Mouse (Mus musculus): Measurements from ENCODE around the gene Ppp1ca. TPM values are rescaled to one million over a fixed set of nuclear protein-coding genes. Genes with fewer than 3 reads are reported as not detected.

The Ppp1ca gene
- total and polyA plus RNA-seq, 3 experiments: 270 to 673 (median 565) TPM

DNA sequence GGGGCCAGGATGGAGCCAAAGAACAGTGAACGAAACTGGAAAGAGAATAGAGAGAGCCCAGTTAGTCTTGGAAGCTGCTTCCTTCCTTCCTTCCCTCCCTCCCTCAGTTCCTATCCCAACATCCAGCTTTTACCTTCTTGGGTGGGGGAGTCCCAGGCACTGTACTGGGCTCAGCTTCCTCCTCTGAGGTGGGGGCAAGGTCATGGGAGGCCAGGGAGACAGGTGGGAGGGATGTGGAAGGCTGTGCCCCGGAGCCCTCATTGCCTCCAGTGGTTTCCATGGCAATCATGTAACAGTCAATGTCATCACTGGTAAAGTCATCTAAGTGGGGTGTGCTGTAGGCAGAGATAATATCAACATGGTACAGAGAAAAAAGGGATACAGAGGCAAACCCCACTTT is 4.2 kb downstream of the Ppp1ca start:
- ATAC-seq (ENCODE audit: extremely low read depth, insufficient number of reproducible peaks, low FRiP score, poor library complexity, severe bottlenecking) (no peak), DNase-seq (ENCODE audit: low spot score) (no peak)
- peaks cover 81% of the 10 kb centered on the region for H3K36me3 ChIP-seq (replicated peaks)
- H3K27me3 ChIP-seq (ENCODE audit: insufficient read depth, low read length): no peaks in the 10 kb centered on the region
- H3K4me1 ChIP-seq (ENCODE audit: insufficient read depth, low read depth, low read length): peaks cover 88% of the 10 kb centered on the region
- TF ChIP-seq GATA1 (IDR thresholded peaks at IDR 0.05; ENCODE audit: borderline replicate concordance, low read length) (no peak), CTCF (IDR thresholded peaks at IDR 0.05; ENCODE audit: low read depth, low read length) (no peak), TAL1 (conservative IDR thresholded peaks at IDR 0.05; ENCODE audit: low read depth, low read length) (no peak), POLR2AphosphoS5 (IDR thresholded peaks at IDR 0.05; ENCODE audit: insufficient replicate concordance, low read depth, low read length) (no peak), GATA2 (IDR thresholded peaks at IDR 0.05; ENCODE audit: borderline replicate concordance, low read depth, low read length) (no peak)
- H3K4me3 ChIP-seq (ENCODE audit: low read depth, low read length): no peak overlapping the region
- H3K9me3 ChIP-seq (replicated peaks): no peaks in the 10 kb centered on the region

DNA sequence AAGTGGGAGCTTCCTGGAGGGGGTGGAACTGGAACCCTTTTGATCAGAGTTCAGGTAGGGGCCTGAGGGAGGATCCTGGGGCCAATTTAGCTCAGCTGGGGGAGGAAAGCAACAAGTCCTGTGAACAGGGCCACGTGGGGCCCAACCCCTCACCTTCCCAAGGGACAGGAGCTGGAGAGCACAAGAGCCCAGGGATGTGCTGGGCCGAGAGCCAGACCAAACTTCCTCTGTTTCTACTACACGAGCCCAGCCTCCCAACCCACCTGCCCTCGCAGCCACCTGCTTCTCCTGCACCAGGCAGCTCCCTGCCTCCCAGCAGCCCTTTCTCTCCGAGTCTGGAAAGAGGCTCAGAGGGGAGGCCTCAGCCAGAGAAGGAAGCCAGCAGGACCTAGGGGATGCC is 4.7 kb downstream of the Ppp1ca start:
- no peaks in the 10 kb centered on the region for H3K27me3 ChIP-seq (ENCODE audit: insufficient read depth, low read length)
- peaks cover 83% of the 10 kb centered on the region for H3K4me1 ChIP-seq (ENCODE audit: insufficient read depth, low read depth, low read length)
- peaks cover 81% of the 10 kb centered on the region for H3K36me3 ChIP-seq (replicated peaks)
- peak overlapping the region; percentile 53; the same call in 1 of the 2 replicates for H3K4me3 ChIP-seq (ENCODE audit: low read depth, low read length)
- ATAC-seq (ENCODE audit: extremely low read depth, insufficient number of reproducible peaks, low FRiP score, poor library complexity, severe bottlenecking): no peak
- no peaks in the 10 kb centered on the region for H3K9me3 ChIP-seq (replicated peaks)
- no peak for DNase-seq (ENCODE audit: low spot score)
- no peak for TF ChIP-seq GATA1 (IDR thresholded peaks at IDR 0.05; ENCODE audit: borderline replicate concordance, low read length)
- TF ChIP-seq CTCF (IDR thresholded peaks at IDR 0.05; ENCODE audit: low read depth, low read length): no peak
- no peak for TF ChIP-seq POLR2AphosphoS5 (IDR thresholded peaks at IDR 0.05; ENCODE audit: insufficient replicate concordance, low read depth, low read length)
- no peak for TF ChIP-seq GATA2 (IDR thresholded peaks at IDR 0.05; ENCODE audit: borderline replicate concordance, low read depth, low read length)
- no peak for TF ChIP-seq TAL1 (conservative IDR thresholded peaks at IDR 0.05; ENCODE audit: low read depth, low read length)

DNA sequence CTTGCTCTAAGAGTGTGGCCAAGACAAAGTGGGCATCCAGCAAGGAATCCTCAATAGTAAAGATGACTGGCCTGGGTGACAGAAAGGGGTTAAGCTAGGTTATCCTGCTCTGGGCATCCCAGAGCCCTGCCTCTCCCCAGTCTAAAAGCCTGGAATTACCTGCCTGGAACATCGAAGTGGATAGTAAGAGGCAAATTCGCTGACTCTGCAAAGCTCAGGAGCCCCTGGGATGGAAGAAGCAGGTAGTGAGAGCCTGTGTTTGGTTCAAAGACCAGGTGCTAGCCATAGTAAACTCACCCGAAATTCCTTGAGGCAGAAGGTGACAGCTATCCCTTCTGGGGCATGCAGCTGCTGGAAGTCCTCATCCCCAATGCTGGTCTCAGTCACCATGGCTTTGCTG is 5.3 kb downstream of the Ppp1ca start:
- DNase-seq (ENCODE audit: low spot score): no peak
- Histone ChIP-seq H3K4me1 (ENCODE audit: insufficient read depth, low read depth, low read length) (peaks cover 88% of the 10 kb centered on the region), H3K9me3 (replicated peaks) (no peaks in the 10 kb centered on the region), H3K27me3 (ENCODE audit: insufficient read depth, low read length) (no peaks in the 10 kb centered on the region), H3K36me3 (replicated peaks) (peaks cover 81% of the 10 kb centered on the region), H3K4me3 (ENCODE audit: low read depth, low read length) (no peak overlapping the region; the same call in 1 of the 2 replicates)
- TF ChIP-seq GATA2 (IDR thresholded peaks at IDR 0.05; ENCODE audit: borderline replicate concordance, low read depth, low read length) (no peak), TAL1 (conservative IDR thresholded peaks at IDR 0.05; ENCODE audit: low read depth, low read length) (no peak), GATA1 (IDR thresholded peaks at IDR 0.05; ENCODE audit: borderline replicate concordance, low read length) (no peak), POLR2AphosphoS5 (IDR thresholded peaks at IDR 0.05; ENCODE audit: insufficient replicate concordance, low read depth, low read length) (no peak; the same call in 1 of the 2 replicates), CTCF (IDR thresholded peaks at IDR 0.05; ENCODE audit: low read depth, low read length) (no peak)
- ATAC-seq (ENCODE audit: extremely low read depth, insufficient number of reproducible peaks, low FRiP score, poor library complexity, severe bottlenecking): no peak

DNA sequence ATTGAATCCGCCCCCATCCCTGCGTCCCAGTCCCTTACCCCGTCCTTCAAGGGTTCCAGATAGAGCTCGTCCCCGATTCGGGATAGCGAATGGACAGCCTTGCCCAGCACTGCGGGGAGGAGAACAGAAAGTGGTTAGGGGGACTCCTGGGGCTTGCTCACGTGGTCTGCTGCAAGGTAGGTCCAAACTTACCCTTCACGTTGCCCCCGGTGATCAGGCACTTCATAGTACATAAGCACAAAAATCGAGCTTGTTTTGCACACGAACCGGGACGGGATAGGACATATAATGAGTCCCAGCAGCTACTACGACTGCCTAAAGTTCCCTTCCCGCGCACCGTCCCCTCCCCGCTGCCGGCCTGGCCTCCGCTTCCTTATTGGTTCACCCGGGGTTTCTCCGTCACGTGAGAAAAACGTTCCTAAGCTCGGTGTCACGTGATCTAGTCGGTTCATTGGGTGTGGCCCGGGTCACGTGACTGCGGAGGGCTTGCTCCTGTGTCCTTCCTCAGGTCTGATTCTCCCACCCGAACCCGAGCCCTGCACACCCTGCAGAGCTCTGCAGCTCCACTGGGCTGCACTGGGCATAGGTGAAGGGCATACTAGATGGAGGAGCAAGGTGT is 9.5 kb downstream of the Ppp1ca start, which contains the start of gene Rad9a:
Gene Rad9a, minus strand, starts transcription at position 372 of the 619 bp plus-strand sequence.
- DNase-seq (ENCODE audit: low spot score): peak; percentile 99
- Histone ChIP-seq H3K4me3 (ENCODE audit: low read depth, low read length) (peak within 1 kb of the TSS; percentile 80), H3K9me3 (replicated peaks) (no peaks in the 10 kb centered on the region), H3K27me3 (ENCODE audit: insufficient read depth, low read length) (peaks cover 32% of the 10 kb centered on the region), H3K4me1 (ENCODE audit: insufficient read depth, low read depth, low read length) (peaks cover 61% of the 10 kb centered on the region), H3K36me3 (replicated peaks) (peaks cover 44% of the 10 kb centered on the region)
- peak; percentile 77 for ATAC-seq (ENCODE audit: extremely low read depth, insufficient number of reproducible peaks, low FRiP score, poor library complexity, severe bottlenecking)
- TF ChIP-seq CTCF (IDR thresholded peaks at IDR 0.05; ENCODE audit: low read depth, low read length) (no peak), GATA2 (IDR thresholded peaks at IDR 0.05; ENCODE audit: borderline replicate concordance, low read depth, low read length) (no peak), POLR2AphosphoS5 (IDR thresholded peaks at IDR 0.05; ENCODE audit: insufficient replicate concordance, low read depth, low read length) (no peak), TAL1 (conservative IDR thresholded peaks at IDR 0.05; ENCODE audit: low read depth, low read length) (no peak), GATA1 (IDR thresholded peaks at IDR 0.05; ENCODE audit: borderline replicate concordance, low read length) (no peak)

DNA sequence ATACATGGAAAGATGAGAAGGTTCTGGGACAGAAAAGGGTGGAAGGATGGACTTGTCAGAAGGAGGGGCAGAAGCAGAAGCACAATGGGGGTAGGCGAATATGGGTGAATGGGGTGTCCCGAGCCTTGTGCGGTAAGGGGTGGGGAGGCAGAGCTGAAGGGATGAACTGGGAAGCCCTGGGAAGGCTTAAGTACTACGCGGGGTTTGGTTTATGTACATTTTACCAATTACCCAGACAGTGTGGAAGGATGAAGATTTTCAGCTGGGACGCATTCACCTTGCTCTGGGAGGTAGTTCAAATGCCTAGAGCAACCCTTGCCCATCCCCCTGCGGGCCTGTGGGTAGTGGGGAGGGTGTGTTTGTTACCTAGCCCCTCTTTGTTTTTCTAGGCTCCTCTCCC is 10.3 kb downstream of the Ppp1ca start:
- ATAC-seq (ENCODE audit: extremely low read depth, insufficient number of reproducible peaks, low FRiP score, poor library complexity, severe bottlenecking): no peak
- TF ChIP-seq GATA1 (IDR thresholded peaks at IDR 0.05; ENCODE audit: borderline replicate concordance, low read length) (no peak), POLR2AphosphoS5 (IDR thresholded peaks at IDR 0.05; ENCODE audit: insufficient replicate concordance, low read depth, low read length) (no peak), GATA2 (IDR thresholded peaks at IDR 0.05; ENCODE audit: borderline replicate concordance, low read depth, low read length) (no peak), TAL1 (conservative IDR thresholded peaks at IDR 0.05; ENCODE audit: low read depth, low read length) (no peak), CTCF (IDR thresholded peaks at IDR 0.05; ENCODE audit: low read depth, low read length) (no peak)
- Histone ChIP-seq H3K36me3 (replicated peaks) (peaks cover 37% of the 10 kb centered on the region), H3K9me3 (replicated peaks) (no peaks in the 10 kb centered on the region), H3K27me3 (ENCODE audit: insufficient read depth, low read length) (peaks cover 38% of the 10 kb centered on the region), H3K4me3 (ENCODE audit: low read depth, low read length) (peak overlapping the region; percentile 80; the same call in 1 of the 2 replicates), H3K4me1 (ENCODE audit: insufficient read depth, low read depth, low read length) (peaks cover 54% of the 10 kb centered on the region)
- DNase-seq (ENCODE audit: low spot score): no peak

DNA sequence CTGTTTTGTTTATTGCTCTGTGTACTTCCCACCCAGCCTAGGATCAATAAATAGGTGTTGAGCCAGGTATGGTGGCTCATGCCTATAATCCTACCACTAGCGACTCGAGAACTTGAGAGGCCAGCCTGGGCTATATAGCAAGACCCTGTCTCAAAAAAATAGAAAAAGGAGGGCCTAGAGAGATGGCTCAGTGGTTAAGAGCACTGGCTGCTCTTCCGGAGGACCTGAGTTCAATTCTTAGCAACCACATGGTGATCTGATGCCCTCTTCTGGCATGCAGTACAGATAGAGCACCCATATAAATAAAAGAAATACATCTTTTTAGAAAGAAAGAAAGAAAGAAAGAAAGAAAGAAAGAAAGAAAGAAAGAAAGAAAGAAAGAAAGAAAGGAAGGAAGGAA is 11.3 kb downstream of the Ppp1ca start:
- Histone ChIP-seq H3K4me1 (ENCODE audit: insufficient read depth, low read depth, low read length) (peaks cover 48% of the 10 kb centered on the region), H3K27me3 (ENCODE audit: insufficient read depth, low read length) (peaks cover 45% of the 10 kb centered on the region), H3K9me3 (replicated peaks) (no peaks in the 10 kb centered on the region), H3K36me3 (replicated peaks) (peaks cover 27% of the 10 kb centered on the region), H3K4me3 (ENCODE audit: low read depth, low read length) (no peak overlapping the region)
- DNase-seq (ENCODE audit: low spot score): no peak
- TF ChIP-seq POLR2AphosphoS5 (IDR thresholded peaks at IDR 0.05; ENCODE audit: insufficient replicate concordance, low read depth, low read length) (no peak), TAL1 (conservative IDR thresholded peaks at IDR 0.05; ENCODE audit: low read depth, low read length) (no peak), GATA1 (IDR thresholded peaks at IDR 0.05; ENCODE audit: borderline replicate concordance, low read length) (no peak), CTCF (IDR thresholded peaks at IDR 0.05; ENCODE audit: low read depth, low read length) (no peak), GATA2 (IDR thresholded peaks at IDR 0.05; ENCODE audit: borderline replicate concordance, low read depth, low read length) (no peak)
- no peak for ATAC-seq (ENCODE audit: extremely low read depth, insufficient number of reproducible peaks, low FRiP score, poor library complexity, severe bottlenecking)

All from G1E (cell line).